Comparison of ENCODE assay signal across 8 mouse cellular contexts in the genomic region with DNA sequence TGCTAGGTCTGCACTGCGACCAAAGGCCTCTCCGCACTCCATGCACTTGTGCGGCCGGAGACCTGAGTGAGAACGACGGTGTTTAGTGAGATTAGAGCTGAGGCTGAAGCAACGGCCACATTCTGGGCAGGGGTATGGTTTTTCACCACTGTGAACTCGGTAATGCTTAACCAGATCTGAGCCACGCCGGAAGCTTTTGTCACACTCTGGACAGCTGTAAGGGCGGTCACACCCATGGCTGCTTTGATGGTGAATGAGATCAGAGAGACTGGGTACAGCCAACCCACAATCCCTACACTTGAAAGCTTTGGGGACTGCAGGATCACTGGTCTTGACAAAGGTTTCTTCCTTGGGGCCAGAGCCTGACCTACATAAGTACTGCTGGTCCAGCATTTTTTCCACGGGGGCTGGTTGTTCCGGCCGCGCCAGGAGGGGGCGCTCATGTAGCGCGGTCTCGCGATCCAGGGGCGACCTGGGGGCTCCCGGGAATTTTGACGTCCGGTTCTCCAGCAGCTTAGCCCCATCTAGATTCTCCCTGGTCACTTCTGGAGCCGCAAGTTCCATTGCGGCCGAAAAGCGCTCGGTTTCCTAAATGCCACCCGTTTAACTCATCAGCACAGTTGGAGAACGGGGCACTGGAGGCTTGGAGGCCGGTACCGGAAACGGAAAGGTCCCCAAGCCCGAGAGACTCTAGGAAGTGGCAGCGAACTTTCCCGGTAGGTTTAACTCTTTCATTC. TPM values are rescaled to one million over a fixed set of nuclear protein-coding genes. Genes with fewer than 3 reads are reported as not detected.
A peak's percentile ranks its signal among the peaks of the same experiment; 100 is the strongest.
DNase-seq lines count a peak whose midpoint lies in the region; ATAC-seq lines count a peak whose summit lies in the region.

A gene (plus strand): TSS at position 487 of the 737 bp plus-strand sequence.

- no peaks in the 10 kb centered on the region for H3K9me3 ChIP-seq in hindbrain, embryonic 13.5 days

- peak within 1 kb of the TSS; percentile 93 for H3K4me2 ChIP-seq in hindbrain, embryonic 13.5 days

- peak within 1 kb of the TSS; percentile 98 for H3K27ac ChIP-seq in hindbrain, embryonic 13.5 days

- H3K27me3 ChIP-seq in hindbrain, embryonic 13.5 days, result no peaks in the 10 kb centered on the region

- peak within 1 kb of the TSS; percentile 70 for H3K4me3 ChIP-seq in hindbrain, embryonic 13.5 days

- DNase-seq in R1 (ENCODE audit: low read depth, low spot score), result peak; percentile 78
- DNase-seq in cerebellum, postnatal 25 days, result peak; percentile 94
- peak; percentile 77 to 78 for DNase-seq in frontal cortex, postnatal 25 days (ENCODE audit: low spot score in 2 of 2)
- peak; percentile 85 to 86 for DNase-seq in layer of hippocampus, postnatal 25 days (ENCODE audit: extremely low spot score in 1 of 2, low spot score in 1 of 2)
- DNase-seq in lung, postnatal 25 days (ENCODE audit: low spot score), result peak; percentile 84
- DNase-seq in retina, embryonic 14.5 days (ENCODE audit: low spot score), result peak; percentile 93
- DNase-seq in thymus, postnatal 4 days, result peak; percentile 87

- WGBS in hindbrain, embryonic 13.5 days, result 26% methylated on average over 37 of the region's 37 CpGs

- peaks cover 32% of the 10 kb centered on the region for H3K4me1 ChIP-seq in hindbrain, embryonic 13.5 days (replicated peaks)

- peaks cover 22% of the 10 kb centered on the region for H3K36me3 ChIP-seq in hindbrain, embryonic 13.5 days

- ATAC-seq in hindbrain, embryonic 13.5 days (ENCODE audit: low FRiP score), result 0 out of 2 replicates have a peak, but pooled peaks have one; percentile 4

- peak within 1 kb of the TSS; percentile 80 for H3K9ac ChIP-seq in hindbrain, embryonic 13.5 days

RNA-seq across cellular contexts. Expression of the gene that starts here (rescaled TPM):
- polyA plus RNA-seq in hindbrain, embryonic 13.5 days (2015; fragmentation: Nextera tagmentation; extraction: Ambion mirVana), result 15.0 and 15.2 TPM in 2 replicates
- total RNA-seq in layer of hippocampus, postnatal 25 days (2021), result 10 to 100 TPM; 12.4 to 13.2 TPM

Comparison
In these comparisons a context has a peak if more than half of its experiments do, and no peak if none do; other contexts are left out.
1. Peak in every context shown above with its lines: DNase-seq, ATAC-seq, H3K4me3 ChIP-seq and H3K27ac ChIP-seq.